In the genomic region with DNA sequence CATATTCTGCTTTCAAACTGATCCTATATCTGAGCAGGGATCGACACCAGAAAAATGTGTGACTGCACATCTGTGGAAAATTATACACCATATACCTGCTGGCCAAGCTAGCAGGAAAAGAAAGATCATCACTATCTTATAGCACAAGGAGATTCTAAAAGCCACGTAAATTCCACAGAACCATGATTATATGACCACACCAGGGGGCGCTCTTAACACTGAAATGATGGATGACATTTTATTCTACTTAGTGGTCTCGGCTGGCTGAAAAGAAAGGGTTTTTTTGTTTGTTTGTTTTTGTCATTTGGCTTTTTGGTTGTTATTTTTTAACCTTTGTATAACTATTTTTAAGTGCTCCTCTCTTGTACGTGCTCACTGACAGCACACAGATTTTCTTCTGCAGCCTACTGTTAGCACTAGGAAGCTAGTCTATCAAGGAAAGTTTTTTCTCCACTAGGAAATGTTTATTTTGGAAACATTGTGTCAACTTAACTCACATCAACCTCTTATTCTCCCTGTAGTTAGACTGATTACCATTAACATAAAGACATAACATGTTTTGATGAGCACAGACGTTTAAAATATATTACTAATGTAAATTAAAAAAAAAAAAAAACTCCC, we compare ENCODE assay signal across 8 mouse cellular contexts. TPM values are rescaled to one million over a fixed set of nuclear protein-coding genes. Genes with fewer than 3 reads are reported as not detected.
A peak's percentile ranks its signal among the peaks of the same experiment; 100 is the strongest.
DNase-seq lines count a peak whose midpoint lies in the region; ATAC-seq lines count a peak whose summit lies in the region.

No protein-coding gene starts in this region.

- H3K27me3 ChIP-seq in kidney, embryonic 16.5 days (ENCODE audit: insufficient read depth, low read length) = no peaks in the 10 kb centered on the region
- H3K27me3 ChIP-seq in midbrain, embryonic 11.5 days (ENCODE audit: control insufficient read depth, insufficient read depth, low read length) = no peaks in the 10 kb centered on the region

- H3K9me3 ChIP-seq in kidney, embryonic 16.5 days (ENCODE audit: low read length) = no peaks in the 10 kb centered on the region
- H3K9me3 ChIP-seq in midbrain, embryonic 11.5 days (ENCODE audit: control insufficient read depth, low read length) = no peaks in the 10 kb centered on the region

- H3K4me3 ChIP-seq in kidney, embryonic 16.5 days (ENCODE audit: low read length) = no peak overlapping the region
- H3K4me3 ChIP-seq in midbrain, embryonic 11.5 days (ENCODE audit: low read depth, low read length) = no peak overlapping the region

- no peaks in the 10 kb centered on the region for H3K36me3 ChIP-seq in kidney, embryonic 16.5 days (ENCODE audit: insufficient read depth, low read length)
- no peaks in the 10 kb centered on the region for H3K36me3 ChIP-seq in midbrain, embryonic 11.5 days (ENCODE audit: control insufficient read depth, insufficient read depth, low read length)

- ATAC-seq in kidney, embryonic 16.5 days (ENCODE audit: low FRiP score, low TSS enrichment) = no peak
- ATAC-seq in hematopoietic stem cell, adult 5-6 weeks (replicated peaks in 1 of 2; ENCODE audit: insufficient read depth in 1 of 2, low FRiP score in 2 of 2, low TSS enrichment in 1 of 2, low read depth in 1 of 2, poor library complexity in 2 of 2, severe bottlenecking in 2 of 2) = peak; percentile 53 to 73; a peak in 2 of 4 replicates
- peak; percentile 61 for ATAC-seq in midbrain, embryonic 11.5 days (ENCODE audit: low FRiP score)

- H3K4me1 ChIP-seq in kidney, embryonic 16.5 days (ENCODE audit: insufficient read depth, low read length) = no peaks in the 10 kb centered on the region
- no peaks in the 10 kb centered on the region for H3K4me1 ChIP-seq in midbrain, embryonic 11.5 days (ENCODE audit: control insufficient read depth, insufficient read depth, low read length)

- peak; percentile 2 for DNase-seq in kidney, adult 11 months
- DNase-seq in adrenal gland, adult 2 months = peak; percentile 10
- DNase-seq in embryo, embryonic 9.5 days (ENCODE audit: extremely low spot score) = peak; percentile 54
- peak; percentile 57 to 91 for DNase-seq in layer of hippocampus, postnatal 25 days (ENCODE audit: extremely low spot score in 1 of 2, low spot score in 1 of 2)
- DNase-seq in midbrain, embryonic 11.5 days (ENCODE audit: low spot score, missing footprints) = peak; percentile 90
- peak; percentile 40 for DNase-seq in thymus, postnatal 0 days (ENCODE audit: low spot score)

- H3K9ac ChIP-seq in kidney, embryonic 16.5 days (replicated peaks; ENCODE audit: low read length) = no peak overlapping the region
- no peak overlapping the region for H3K9ac ChIP-seq in midbrain, embryonic 11.5 days (ENCODE audit: low read length)

- WGBS in kidney, embryonic 16.5 days = 21% methylated on average over 6 of the region's 6 CpGs
- 28% methylated on average over 6 of the region's 6 CpGs for WGBS in midbrain, embryonic 11.5 days

- H3K27ac ChIP-seq in kidney, embryonic 16.5 days (ENCODE audit: low read length) = no peak overlapping the region
- H3K27ac ChIP-seq in midbrain, embryonic 11.5 days (ENCODE audit: low read depth, low read length) = no peak overlapping the region

- no peak overlapping the region for H3K4me2 ChIP-seq in kidney, embryonic 16.5 days (replicated peaks; ENCODE audit: low read depth, low read length)
- no peak overlapping the region for H3K4me2 ChIP-seq in midbrain, embryonic 11.5 days

RNA-seq across cellular contexts. Expression of gene Cox7b2, which starts 45.8 kb away (rescaled TPM):
- not detected in 2 replicates for polyA plus RNA-seq in kidney, embryonic 16.5 days (2015; fragmentation: Nextera tagmentation; extraction: Ambion mirVana)
- not detected for total RNA-seq in adrenal gland, adult 2 months (2021)
- not detected in 2 replicates for polyA plus RNA-seq in adrenal gland, adult 2 months (2012; rRNA removed)
- total RNA-seq in hematopoietic stem cell, adult 5-6 weeks (2017) = not detected in 2 replicates
- not detected for total RNA-seq in layer of hippocampus, postnatal 25 days (2021)
- 0.27 TPM in 1 of 2 replicates, not detected in the other for polyA plus RNA-seq in midbrain, embryonic 11.5 days (2014; fragmentation: Nextera tagmentation; extraction: Ambion mirVana)
- polyA plus RNA-seq in thymus, postnatal 0 days (2015; fragmentation: Nextera tagmentation; extraction: Ambion mirVana) = not detected in 2 replicates

Comparison
In these comparisons a context has a peak if more than half of its experiments do, and no peak if none do; other contexts are left out.
1. DNase-seq: peak in every context shown above with its lines; median percentile 90 in midbrain, embryonic 11.5 days; 74 in layer of hippocampus, postnatal 25 days; 54 in embryo, embryonic 9.5 days; 40 in thymus, postnatal 0 days; 10 in adrenal gland, adult 2 months; 2 in kidney, adult 11 months.